Mouse (Mus musculus): ENCODE measurements around the gene Adat3.

- TF ChIP-seq CTCF (IDR thresholded peaks at IDR 0.05; ENCODE audit: low read depth, low read length) (no peak), TAL1 (conservative IDR thresholded peaks at IDR 0.05; ENCODE audit: low read depth, low read length) (no peak), GATA1 (IDR thresholded peaks at IDR 0.05; ENCODE audit: borderline replicate concordance, low read length) (no peak), POLR2AphosphoS5 (IDR thresholded peaks at IDR 0.05; ENCODE audit: insufficient replicate concordance, low read depth, low read length) (no peak)
Observed at GRCm38 (mm10) chr10:80654866-80655265, 52.2 kb downstream of the Adat3 start.
